Mouse (Mus musculus) ES-Bruce4 (cell line): ENCODE data around the gene Hspa13.

Source experiments
- CTCF ChIP-seq: IDR thresholded peaks from one replicate; pipeline ENCODE4 v1.8.1; 2011; ENCODE audit warnings: low read depth, low read length
- EP300 ChIP-seq: IDR thresholded peaks from 2 replicates; pipeline ENCODE4 v1.6.1; 2011; ENCODE audit warnings: low read depth, low read length; ENCODE audit not compliant: insufficient read depth
- POLR2A ChIP-seq: IDR thresholded peaks from one replicate; pipeline ENCODE4 v1.8.1; 2011; ENCODE audit warnings: low read length; ENCODE audit not compliant: insufficient read depth

GRCm38 (mm10) chr16:75744014-75744413, 22.9 kb downstream of the Hspa13 start:
- TF ChIP-seq POLR2A (no peak), CTCF (no peak), EP300 (no peak)
